Mouse (Mus musculus): Measurements from ENCODE around the gene Olfr649.

DNA sequence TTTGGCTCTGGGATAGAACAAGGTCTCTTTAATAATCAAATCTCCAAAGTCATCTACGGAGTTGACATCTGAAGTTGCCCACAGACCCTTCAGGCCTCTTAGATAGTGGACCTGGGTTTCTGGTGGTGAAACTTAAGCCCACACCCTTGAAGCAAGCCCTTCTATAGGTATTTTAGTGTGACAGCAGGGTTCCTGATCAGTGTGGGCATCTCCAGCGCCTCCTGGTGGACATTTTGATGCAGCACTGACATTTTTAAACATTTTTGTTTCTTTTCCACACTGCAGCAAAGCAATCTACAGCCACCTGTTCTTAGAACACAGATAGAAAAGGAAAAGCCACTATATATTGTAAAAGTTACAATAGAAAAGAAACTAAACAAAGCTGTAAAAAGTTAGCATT, 35.4 kb upstream of the Olfr649 start:
- no peak for TF ChIP-seq POLR2A (IDR thresholded peaks at IDR 0.05; ENCODE audit: extremely low read depth, insufficient read depth, low read length)
- TF ChIP-seq CTCF (IDR thresholded peaks at IDR 0.05; ENCODE audit: low read depth, low read length): peak; percentile 72

Data from liver, adult 2 months (tissue).